Mouse (Mus musculus) adrenal gland, adult 8-10 months (tissue): Measurements from ENCODE around the gene Cd93. TPM values are rescaled to one million over a fixed set of nuclear protein-coding genes. Genes with fewer than 3 reads are reported as not detected.
A peak's percentile ranks its signal among the peaks of the same experiment; 100 is the strongest.

ENCODE experiments used
- DNase-seq: peaks from one replicate; pipeline ENCODE4 v3.0.0; 2022
- total RNA-seq, 4 experiments: library from RNA; stranded (reverse); gene quantifications; 2 replicates each; pipeline ENCODE4 v1.2.4; 2022

Gene Cd93
- total RNA-seq: 10 to 100 TPM; 16.0 to 29.4 (median 23.4) TPM

DNA sequence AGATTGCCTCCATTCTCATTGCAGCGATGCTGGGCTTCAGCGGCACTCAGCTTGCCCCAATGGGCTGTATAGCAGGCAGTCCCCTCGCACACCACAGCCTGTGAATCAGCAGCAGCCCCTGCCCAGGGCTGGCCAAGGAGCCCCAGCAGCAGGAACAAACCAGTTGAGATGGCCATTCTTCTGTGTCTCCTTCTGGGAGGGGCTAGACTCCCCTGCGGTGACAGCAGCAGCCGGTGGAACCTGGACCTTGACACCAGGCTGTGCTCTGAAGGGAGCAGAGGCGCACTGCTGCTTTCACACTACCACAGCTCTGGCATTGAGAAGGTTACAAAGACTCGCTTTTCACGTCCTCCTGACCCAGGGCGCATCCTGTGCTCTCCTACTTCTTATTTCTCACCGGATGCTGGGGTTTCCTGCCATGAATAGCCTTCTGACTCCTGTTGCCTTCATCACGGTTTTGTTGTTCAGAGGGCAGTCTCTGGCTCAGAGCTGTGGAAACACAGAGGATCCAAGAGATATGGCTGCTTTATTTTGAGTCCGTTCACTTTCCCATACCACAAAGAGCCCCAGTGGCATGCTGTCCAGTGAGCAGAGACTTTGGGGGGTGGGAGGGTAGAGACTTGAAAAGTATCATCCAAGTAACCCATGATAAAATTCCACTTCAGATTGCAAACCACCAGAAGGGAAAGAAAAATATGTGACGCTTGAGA is at the start of gene Cd93:
Cd93 (minus strand) TSS at position 315 of the 710 bp plus-strand sequence.
- peak; percentile 44 for DNase-seq

DNA sequence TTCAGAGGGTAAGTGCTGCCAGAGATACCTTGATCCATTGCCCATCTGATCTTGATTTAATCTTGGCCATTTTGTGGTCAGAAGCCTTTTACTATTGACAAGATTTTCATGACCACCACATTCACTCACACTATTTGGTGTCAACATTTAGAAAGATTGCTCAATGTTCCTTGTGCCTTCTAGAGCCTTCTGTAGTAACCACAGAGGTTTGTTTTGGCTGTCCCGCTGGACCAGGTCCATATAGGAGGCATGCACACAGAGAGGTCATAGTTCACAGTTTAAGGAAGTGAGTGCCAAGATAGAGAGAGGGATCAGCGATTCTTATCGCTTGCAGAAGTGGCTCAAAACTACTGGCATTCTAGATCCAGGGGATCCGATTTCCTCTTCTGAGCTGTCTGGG is 48.7 kb upstream of the Cd93 start:
- no peak for DNase-seq

DNA sequence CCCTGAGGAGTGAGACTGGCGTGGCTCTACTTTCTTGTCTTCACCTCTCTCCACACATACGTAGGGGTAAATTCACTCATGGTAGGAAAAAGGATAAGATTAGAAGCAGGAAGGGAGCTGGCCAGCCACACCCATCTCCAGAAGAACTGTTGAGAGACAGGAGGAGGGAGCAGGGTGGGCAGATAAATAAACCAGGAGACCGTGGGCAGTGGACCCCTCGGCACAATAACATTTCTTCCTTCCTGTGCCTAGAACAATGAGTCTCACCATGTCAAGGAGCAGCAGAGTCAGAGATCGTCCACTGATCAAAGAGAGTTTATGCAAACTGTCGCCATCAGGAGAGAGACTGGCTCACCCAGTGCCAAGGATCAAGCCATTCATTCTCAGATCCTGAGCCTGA is 46.8 kb upstream of the Cd93 start:
- no peak for DNase-seq

DNA sequence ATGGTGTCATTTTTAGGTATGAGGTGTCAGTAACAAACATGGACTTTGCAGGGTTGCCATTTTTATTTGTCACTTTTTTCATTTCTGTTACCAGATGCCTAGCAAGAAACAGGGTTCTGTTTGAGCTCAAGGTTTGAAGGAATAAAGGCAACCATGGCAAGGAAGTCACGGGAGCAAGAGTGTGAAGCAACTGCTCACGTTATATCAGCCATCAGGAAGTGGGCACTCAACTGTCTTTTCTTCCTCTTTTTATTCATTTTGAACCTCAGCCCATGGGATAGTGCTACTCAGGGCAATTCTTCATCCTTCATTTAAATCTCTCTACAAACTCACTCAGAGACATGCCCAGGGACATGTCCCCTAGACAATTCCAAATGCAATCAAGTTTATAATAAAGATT is 45.5 kb upstream of the Cd93 start:
- no peak for DNase-seq

DNA sequence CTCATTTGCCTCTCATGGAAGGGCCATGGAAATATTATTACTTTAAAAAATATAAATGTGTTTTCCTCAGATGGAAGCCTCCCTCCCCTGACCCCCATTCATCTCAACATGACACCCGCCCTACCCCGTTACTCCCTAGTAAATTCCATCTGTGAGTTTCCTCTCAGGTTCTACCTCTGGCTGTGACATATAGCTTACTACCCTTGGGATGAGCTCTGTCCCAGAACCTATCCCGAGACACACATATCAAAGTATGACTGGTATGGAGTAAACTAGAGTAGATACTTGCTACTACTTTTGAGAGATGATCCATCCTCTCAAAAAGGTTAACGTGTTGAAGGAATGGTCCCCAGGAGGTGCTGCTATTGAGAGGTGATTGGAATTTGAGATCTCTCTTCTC is 42.2 kb upstream of the Cd93 start:
- DNase-seq: no peak

DNA sequence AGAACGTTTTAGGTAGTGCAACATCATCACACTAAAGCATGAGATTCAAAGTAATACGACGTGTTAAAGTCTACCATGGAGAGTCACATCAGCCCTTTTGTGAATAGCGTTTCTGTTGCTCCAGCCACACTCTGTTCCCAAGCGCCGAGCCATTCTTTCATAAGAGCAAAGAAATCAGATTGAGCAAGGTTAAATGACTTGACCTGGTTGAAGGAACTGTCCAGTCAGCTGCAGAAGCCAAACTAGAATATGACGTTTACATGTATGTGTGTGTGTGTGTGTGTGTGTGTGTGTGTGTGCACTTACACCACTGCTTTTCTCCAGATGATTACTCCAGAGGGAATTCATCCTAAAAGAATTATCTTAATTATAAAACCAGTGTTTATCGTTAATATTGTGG is 37.0 kb upstream of the Cd93 start:
- no peak for DNase-seq

DNA sequence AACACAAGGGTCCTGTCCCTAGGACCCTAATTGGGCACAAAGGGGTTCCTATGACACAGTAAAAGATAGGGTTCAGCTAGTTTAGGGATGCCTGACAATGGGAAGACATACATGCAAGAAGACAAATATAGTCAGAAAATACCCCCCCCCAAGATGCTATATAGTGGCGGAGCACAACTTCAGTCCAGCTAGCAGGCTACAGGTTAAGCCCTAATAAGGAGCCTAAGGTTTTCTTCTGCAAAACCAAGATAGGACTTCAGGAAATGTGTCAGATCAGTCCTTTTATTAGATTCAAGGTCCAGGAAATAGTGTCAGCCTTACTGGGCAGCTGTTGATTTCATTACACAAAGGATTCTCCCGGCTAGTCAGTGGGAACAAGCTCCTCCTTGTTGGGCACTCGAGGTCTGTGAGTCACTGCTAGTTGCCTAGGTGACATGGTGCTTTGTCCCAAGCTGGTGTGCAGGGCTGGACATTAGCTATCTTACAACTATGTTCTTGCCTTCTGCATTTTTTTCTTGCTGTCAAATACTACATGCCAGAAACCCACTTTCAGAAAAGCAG is 34.9 kb upstream of the Cd93 start:
- DNase-seq: peak; percentile 75

DNA sequence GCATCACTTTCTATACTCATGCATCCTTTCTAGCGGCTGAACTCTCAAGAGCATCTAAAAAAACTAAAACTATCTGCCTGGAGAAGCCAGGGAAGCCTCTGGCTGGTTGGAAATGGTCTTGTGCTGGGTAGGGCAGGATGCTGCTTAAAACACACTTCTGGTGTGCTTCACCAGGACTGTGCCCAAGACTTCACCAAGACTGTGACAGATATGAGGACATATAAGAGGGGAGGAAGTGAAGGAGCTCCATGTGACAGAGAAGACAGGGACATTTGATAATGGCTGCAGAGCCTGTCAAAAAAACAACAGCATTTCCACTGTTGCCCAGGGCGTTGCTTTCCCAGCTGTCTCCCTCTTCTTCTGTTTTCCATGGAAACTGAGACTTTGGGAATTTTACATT is 34.0 kb upstream of the Cd93 start:
- no peak for DNase-seq

DNA sequence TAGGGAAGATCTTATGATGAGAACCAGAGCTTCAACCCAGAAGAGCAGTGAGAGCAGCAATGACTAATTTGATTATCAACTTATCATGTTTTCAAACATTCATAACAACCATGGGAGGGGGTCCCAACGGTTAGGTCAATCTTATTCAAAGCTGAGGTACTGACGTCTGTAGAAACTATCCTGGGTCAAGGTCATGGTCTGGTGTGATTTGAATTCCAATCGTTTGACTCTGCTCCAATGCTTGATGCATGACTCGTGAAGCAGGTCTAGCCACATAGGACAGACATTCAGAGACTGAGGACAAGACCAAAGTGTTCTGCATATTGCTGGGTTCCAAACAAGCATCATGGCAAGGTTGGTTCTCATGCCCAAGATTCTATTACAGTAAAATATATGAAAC is 33.2 kb upstream of the Cd93 start:
- no peak for DNase-seq

DNA sequence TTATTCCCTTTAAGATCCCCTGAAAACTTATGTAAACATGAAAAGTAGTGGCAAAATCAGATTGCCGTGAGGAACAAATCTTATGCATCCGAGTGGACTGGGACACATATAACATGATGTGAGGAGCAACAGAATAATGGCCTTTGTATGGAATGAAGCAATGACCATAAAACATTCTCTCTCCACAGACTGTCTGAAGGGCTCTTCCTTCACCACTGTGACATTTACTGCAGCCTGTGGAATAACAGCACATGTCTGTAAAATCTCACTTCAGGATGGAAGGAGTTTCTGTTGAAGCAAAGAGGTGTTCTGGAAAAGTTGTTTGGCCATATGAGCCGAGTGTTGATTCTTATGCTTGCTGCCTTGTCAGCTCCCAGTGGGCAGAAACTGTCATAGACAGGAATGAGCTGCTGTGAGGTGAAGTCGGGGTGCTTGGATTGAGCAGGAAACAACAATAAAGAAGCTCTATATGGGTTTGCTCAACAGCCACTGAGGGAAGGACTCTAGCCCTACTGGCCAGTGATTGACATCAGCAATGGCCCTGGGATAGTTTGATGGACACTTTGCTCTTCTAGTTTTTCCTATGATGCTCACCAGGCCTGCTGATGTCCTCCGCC is 32.6 kb upstream of the Cd93 start:
- DNase-seq: no peak

DNA sequence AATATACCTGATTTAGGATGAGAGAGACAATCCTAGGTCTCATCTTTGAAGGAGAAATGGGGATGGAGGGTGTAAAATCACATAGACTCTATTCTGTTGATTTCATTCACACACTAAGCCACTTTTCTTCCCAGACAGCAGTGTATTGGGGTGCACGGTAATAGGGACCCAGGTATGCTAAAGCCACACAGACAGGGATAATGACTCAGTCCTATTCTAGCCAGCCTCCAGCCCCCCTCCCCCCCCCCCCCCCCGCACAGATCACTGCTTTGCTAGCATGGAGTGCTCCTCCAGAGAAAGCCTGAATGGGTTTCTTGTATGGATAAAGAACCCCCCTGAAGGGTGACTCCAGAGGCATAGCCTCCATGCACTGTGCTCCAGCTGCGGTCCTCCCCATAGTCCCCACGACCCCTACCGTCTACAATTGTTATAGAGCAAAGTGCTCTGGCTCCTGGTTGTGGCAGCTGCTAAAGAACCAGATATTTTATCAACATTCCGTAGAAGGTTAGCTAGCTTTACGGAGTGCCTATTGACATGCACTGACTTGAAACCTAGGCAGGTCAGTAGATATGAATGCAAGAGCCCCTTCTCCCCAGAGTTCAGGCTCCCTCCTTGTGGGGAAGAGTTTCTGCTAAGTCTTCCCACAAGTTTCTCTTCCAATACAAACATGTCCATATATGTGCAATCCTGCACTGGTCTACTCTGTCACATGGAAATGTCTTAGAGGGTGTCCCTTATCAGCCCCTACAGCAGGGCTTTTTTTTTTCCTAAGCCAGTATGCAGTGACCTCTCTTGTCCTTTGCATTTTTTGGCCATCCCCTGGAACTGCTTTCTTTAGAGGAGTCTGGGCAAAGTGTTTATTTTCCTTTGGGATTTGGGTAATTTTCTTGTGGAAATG is 26.2 kb upstream of the Cd93 start:
- DNase-seq: no peak

DNA sequence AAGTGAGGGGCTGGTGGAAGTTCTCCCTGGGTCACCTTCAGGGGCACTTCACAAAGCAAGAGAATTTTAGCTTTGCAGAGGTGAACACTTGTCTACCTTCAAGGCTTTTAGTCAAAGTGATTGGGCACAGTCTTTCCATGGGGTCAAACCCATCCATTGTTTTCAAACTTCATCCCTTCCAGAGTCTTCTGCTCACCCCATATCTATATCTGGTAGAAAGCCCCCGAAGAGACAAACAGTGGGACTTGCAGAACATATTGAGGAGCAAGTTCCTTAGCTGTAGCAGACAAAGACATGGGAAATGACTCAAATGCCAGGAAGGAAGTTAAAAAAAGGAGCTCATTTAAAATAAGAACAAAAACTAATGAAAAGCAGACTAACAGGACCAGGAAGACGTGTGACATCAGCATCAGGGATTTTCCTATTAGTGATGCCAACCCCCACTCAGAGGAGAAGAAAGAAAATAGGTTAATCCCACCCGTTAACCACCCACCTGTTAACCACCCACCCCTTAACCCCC is 24.6 kb upstream of the Cd93 start:
- DNase-seq: no peak

DNA sequence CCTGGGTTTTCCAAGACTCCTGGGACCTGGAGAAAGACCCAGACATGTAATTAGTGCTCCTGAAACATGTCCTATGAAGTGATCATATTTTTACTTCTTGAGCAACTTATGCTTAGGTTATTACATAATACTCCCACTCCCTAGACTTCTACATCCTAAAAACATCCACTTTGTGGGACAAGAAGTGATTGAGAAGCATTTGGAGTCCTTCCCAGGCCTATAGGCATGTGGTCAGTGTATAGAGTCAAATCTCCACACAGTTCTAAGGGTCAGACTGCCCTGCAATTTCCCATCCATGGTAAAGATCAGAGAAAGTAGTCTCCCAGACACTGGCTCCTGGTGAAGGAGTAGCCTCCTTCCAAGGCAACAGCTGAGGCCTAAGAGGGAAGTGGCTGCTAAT is 12.0 kb upstream of the Cd93 start:
- DNase-seq: no peak

DNA sequence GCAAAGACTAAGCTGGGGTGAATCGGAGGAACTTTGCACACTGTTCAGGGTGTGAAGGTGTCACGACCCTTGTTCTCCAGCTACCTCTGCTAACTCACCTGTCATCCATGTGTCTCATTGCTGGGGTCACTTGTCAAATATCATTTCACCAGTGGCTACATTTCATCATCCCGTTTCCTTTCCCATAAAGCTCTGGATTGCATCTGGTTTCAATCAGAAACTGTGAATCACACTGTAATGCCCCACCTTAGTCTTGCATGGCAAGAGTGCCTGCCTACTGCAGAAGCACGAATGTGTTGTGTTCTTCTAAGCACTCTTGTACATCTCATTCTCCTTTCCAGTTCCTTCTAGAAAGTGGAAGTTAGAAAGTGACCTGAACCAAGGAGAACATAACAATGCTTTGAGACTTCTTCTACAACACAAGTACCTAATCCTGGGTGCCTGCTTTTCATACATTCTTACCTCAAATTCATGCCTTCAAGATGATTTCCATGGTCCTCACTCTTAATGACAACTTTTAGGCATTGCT is 10.7 kb upstream of the Cd93 start:
- no peak for DNase-seq

DNA sequence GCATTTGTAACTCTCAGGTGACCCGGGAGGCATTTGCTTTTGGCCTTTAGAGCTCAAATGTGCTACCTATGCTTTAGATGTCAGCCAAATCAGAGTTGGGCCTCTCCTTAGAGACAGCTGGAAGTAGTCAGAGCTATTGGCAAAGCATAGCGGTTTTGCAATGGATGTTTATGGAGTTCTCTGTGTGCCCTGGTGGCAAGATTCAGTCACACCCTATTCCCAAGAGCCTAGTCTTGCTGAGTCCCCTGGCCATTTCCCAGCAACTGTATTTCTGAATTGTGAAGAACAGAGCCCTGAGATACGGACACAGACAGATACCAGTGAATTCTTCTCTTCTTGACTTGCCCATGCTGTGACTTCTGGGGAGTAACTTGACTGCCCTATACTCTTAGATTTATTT is 9.7 kb upstream of the Cd93 start:
- no peak for DNase-seq

DNA sequence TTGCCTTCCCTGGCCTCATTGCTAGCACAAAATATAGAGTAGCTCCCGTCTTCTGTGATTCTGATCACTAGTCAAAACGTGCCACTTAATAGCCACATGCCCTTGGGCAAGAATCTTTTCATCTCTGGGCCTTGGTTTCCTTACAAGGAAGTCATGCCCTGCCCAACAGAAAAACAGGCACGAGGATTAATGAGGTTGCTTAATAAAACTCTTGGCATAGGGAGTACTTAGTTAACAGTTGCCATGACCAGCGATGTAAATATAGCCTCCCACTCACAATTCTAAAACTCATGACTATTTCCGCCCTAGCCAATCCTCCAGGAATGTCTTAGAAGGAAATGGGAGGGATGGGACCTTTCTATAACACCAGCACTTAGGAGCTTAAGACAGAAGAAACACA is 8.1 kb upstream of the Cd93 start:
- DNase-seq: no peak

DNA sequence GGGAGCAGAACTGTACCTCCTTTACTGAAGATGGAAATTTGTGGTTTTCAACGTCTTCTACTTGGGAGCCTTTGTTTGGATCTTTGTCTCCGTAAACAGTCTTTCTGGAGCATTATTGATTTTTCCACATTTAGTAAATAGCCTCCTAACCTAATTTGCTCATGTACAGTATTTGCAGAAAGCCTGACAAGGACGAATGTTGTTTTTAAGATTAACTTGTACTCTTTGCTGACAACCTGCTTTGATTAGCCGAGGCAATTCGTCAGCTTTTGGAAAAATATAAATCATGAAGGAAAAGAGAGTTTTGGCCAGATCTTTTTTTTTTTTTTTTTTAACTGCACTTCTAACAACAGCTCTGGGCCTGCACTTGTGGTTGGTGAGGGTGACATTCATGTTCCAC is 7.3 kb upstream of the Cd93 start:
- DNase-seq: no peak

DNA sequence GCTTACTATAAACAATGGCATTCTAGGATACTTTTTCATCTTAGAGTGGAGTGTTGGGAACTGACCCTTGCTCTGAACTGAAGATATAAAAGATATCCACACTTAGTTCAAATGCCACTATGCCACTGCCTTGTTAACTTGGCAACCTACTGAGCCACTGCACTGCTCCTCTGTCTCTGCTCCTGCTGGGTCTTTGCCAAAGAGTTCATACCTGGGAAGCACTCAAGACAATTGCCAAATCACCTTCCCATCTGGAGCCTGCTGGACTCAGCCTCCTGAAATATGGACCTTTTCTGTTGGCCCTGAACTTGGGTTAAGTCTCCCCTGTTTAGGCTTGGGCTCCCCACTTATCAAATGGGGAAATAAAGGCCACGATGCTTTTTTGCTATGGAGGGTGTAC is 6.3 kb upstream of the Cd93 start:
- no peak for DNase-seq

DNA sequence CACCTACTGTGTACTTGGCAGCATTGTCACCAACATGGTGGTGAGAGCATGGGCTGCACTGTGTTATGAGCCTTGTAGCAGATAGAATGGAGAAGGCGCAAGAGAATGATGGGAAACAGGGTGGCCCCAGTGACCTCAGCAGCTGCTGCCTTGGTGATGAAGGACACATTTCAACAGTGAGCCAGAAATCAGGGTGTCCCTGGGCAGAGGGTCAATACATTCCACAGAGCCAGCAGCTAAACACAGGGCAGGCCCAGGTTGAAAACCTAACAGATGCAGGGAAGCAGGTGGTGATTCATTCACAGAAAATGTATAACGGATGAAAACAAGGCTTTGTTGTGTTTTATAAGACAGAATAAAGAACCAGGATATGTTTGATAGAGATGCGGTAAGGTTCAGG is 3.1 kb upstream of the Cd93 start:
- peak; percentile 66 for DNase-seq

DNA sequence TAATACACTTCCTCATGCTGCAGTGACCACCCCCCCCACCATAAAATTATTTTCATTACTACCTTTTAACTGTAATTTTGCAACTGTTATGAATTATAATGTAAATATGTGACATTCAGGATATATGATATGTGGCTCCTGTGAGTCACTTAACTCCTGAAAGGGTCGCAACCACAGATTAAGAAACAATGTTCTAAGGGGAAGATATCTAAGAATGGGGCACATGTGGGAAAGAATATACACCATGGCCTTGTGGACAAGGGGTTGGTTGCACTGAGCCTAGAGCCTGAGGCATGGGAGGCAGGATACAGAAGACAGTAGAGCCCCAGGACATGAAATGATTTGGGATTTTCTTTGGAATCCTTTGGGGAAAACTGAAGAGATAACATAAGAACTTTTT is 2.3 kb upstream of the Cd93 start:
- no peak for DNase-seq

DNA sequence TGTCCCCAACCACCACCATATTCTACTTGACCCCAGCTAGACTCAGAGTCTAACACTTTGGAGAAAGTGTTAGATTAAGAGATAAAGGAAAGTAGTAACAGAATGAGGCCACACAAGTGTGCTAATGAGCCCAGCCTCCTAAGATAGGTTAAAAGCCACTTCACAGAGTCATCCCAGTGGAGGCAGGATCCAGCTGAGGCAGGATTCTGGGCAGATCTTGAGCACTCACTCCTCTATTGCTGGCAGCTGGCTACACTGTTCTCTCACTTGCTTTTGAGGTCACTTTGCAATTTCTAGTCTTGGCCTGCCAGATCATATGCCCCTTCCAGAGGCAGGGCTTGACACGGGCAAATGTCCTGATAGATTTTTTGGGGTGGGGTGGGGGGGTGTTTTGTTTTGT is 1.1 kb upstream of the Cd93 start:
- no peak for DNase-seq

DNA sequence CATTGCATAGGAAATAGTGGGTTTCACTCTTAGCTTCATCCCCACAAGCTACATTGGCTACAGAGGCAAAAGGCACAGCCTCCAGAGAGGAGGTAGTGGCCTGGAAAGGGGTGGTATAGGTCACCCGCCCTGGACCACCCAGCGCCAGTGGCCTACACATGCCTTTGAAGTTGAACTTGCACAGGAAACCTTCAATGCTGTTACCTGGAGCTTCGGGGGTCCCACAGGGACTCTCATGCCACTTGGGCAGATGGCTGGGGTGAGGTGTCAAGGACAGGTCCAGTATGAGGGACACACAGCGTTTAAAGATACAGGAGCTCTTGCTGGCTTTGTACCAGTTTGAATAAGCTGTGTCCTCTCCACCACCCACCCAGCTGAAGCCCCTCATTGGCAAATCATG is 653 bp downstream of the Cd93 start:
- no peak for DNase-seq

DNA sequence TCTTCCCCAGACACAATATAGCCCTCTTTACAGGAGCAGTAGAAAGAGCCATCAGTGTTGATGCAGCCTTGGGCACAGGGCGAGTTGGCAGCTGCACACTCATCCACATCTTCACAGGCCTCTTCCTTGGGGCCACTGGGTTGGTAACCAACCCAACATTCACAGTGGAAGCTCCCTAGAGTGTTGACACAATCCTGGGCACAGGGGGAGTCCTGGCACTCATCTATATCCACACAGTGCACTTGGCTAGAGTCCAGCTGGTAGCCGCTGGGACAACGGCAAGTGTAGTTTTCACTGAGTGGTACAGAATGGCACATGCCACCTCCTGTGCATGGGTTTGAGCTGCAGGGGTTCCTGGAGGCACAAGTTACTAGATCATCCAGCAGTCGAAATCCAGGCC is 1.2 kb downstream of the Cd93 start:
- DNase-seq: no peak
